Mouse (Mus musculus) T-helper 17 cell (primary cell): ENCODE results near the gene Scamp1.

Experiments
- in situ Hi-C, 2 experiments: fragments of 300-600 bp; cut with MboI, MseI; formaldehyde crosslinking; loops; 1 replicate in 1 of 2; 2 replicates in 1 of 2; pipeline ENCODE4 v1.15.1; 2025; ENCODE audit warnings: high pct_unique_total_duplicates in 2 of 2

Gene Scamp1

DNA sequence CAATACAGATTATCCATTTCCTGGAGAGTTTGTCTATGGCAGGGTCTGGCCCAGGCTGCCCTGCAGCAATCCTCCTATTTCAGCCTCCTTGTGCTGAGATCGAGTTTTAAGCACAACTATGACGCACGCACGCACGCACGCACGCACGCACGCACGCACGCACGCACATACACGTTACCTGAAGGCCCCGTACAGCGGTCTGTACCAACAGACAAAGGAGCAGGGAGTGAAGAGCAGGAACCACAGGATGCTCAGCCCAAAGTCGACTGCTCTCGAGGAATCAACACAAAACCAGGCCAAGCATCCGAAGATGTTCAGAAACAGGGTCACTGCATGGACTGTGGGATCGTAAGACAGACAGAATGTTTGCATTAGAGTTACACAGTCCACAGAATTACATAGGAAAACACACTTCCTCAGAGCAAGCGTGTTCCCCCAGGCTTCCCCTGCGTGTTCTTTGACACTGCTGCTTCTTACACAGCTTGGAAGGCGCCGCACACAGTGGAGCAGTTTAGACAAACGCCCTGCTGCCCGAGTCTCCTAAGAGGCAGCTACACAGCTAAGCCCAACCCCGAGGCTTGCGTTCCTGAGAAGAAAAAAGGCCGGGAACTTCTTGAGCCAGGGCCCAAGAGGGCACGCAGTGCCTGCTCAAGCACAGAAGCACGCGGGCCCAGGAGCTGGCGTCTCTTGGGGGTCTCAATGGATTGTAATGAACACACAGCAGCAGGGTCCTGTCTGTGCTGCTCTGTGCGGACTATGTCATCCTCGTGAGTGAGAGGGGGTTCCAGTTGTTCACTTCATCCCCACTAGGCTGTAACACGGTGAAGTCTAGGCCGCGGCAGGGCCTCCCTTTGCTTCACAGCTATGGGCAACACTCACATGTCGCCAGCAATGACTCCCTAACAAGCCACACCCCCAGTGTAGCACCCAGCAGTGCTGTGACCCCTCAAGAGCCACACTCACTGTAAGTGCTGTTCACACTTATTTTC, 60.6 kb downstream of the Scamp1 start:
- in situ Hi-C loops: no loop called here

DNA sequence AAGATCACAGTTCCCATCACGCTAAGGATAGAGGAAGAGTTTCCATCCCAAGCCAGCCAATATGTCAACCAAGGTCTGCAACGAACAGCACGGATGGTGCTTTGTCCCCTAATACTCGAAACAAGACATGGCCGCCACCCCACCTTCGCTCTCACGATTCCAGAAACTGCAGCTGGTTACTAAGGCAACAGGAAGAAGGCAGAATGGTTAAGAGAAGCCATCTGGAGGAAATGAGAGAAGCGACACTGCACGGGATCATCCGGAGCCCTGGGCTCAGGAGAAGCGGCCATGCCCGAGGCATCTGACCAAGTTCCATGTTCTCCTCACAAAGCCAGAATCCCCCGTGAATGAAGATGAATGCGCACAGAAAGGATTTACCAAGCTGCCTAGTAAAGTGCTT, 62.0 kb downstream of the Scamp1 start:
- in situ Hi-C loops: no loop called here

DNA sequence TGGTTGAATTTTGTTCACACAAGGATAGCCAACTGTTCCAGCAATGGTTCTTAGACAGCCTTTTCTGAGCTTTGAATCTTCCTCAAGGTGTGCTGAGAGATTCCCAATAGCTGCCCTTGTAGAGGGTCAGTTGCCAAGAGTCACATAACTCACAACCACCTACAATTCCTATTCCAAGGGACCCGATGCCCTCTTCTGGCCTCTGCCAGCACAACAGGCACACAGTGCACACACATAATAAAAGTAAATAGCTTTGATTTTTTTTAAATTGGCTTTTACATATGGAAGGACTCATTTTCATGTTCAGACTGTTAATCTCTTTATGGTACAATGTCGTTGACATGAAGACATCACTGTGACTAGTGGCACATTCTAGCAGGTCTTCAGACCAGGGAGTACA, 72.9 kb downstream of the Scamp1 start:
- in situ Hi-C loops: no loop called here

DNA sequence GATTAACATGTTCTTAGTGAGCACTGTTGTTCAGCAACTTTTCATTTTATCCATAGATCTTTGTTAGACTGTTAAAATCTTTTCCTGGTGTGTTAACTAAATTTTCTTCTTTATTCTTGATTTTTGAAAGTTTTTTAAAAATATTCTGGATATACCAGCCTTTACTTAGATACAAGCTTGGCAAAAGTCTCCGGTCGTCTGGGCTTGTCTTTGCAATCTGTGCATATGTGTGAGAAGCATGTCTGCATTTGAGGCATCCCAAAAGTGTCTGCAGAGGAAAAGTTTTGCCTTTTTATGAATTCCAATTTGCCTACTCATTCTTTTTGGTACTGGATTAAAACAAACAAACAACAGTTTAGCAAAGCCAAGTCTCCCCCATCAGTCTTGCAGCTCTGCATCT, 73.5 kb downstream of the Scamp1 start:
- in situ Hi-C loops: no loop called here

DNA sequence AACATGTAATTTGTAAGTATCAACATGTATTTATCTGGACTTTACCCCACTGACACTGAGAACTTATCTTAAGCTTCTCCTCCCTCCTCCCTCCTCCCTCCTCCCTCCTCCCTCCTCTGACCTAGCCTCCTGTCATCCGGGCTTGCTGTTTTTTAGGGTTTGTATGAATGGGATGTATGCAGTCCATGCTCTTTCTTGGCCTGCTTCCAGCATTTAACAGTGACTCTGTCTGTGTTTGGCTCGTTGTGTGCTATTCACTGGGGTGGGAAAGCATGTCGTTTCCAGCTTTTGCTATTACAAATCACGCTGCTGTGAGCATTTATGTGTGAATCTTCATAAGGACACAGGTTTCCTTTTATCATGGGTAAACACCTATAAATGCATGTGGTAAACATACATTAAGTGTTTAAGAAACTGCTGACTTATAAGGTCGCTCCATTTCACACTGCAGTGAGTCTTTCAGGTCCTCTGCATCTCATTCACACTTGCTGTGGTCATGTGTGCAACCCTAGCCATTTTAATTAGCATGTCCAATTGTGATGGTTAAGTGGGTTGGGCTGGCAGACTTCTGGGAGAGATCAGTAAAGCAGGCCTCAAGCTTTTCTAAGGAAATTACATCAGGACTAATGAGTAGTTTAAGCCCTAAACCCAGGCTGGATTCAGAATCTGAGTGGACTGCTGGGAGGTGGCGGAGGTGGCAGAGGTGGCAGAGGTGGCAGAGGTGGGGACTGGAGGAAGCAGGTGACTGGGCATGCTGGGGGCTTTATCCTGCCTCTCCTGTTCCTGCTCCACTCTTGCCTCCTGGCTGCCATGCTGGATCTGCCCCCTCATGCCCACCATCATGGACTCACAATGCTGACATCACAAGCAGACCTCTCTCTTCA, 74.2 kb downstream of the Scamp1 start:
- in situ Hi-C loops: no loop called here

DNA sequence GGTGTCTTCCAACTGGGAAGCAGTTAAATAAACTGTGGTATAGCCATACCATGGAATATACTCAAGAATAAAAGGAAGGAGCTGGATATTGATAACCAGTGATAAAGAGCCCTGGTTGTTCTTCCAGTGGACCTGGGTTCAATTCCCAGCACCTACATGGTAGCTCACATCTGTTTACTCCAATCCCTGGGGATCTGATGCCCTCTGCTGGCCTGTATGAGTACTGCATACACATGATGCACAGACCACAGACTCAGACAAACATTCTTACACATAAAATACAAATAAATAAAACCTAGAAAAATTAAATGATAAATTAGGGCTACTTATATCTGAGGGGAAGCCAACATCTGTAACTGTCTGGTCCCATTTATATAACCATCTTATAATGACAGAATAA, 76.8 kb downstream of the Scamp1 start:
- in situ Hi-C loops: no loop called here

DNA sequence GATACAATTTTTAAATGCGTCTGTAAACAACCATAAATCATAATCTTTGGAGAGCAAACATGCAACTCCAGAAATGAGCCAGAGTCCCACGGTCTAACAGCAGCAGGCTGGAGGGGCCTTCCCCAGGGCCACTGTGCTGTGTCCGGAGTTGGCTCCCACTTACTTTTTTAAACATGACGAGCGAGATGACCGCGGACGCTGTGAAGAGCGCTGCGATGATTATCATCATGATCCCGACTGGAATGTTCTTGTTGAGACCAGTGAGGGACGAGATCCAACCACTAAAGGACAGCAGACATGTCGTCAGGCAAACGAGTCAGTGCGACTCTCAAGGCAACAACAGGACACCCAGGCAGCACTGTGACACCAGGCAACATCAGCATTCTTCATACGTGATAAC, 77.7 kb downstream of the Scamp1 start:
- in situ Hi-C loops: no loop called here

DNA sequence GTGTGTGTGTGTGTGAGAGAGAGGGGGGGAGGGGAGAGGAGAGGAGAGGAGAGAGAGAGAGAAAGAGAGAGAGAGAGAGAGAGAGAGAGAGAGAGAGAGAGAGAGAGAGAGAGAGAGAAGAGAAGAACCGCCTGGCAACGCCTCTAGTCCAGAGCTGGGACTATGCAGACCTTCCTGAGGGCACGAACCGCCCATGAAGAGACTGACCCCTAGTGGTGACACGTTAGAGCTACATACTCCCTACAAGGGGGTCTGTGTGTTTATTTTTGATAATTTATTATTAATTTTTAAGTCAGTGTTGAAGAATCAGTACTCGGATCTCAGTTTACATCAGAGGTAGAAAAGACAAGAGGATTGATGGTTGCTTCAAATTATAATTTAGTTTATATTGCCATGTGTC, 80.4 kb downstream of the Scamp1 start:
- in situ Hi-C loops: no loop called here

DNA sequence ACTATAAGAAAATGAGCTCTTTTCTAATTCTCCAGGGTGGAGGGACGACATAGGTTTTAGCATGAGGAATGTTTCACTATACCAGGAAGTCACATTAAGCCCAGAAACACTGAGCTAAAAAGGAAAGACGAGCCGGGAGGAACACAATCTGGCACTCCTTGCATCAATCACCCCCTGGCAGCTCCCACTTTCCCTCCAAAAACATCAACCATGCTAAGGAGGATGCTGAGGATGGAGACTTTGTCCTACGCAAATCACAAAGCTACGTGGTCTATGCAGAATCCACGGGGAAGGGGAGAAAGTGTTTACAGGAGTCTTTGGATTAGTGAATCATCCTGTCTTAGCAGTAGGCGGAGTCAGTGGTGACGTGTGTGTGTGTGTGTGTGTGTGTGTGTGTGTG, 85.8 kb downstream of the Scamp1 start:
- in situ Hi-C loops: no loop called here

DNA sequence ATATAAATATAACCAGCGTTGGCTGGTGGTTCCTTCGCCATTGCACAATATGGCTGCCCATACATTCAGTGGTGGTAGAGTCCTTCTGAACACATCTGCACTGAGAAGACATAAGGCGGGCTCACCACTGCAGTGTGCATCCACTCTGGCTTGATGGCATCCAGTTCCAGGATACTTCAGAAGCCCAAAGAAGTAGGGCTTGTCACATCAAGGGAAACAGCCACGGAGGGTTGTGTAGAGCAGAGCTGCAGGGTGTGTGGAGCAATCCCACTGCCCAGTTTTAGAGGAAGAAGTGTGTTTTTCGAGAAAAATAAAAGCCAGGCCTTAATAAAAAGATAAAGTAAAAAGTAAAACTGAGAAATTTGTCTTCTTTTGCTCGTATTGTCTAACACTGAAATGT, 87.0 kb downstream of the Scamp1 start:
- in situ Hi-C loops: no loop called here

DNA sequence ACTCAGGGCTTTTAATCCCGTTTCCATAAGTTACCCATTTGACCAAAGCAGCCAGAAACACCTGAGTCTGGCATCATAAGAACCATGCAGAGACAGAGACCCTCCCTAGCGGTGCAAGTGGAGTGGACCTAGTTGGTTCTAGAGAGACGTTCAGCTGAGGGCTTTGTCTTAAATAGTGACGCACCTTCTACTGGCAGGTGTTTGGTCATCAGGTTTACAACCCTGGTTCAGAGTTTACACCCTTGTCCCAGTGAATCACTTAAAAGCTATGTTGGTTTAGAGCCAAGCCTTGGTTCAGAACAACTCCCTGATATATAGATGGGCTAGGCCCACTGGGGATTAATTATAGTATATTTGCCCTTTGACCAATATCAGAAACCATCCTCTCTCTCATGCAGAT, 92.4 kb downstream of the Scamp1 start:
- in situ Hi-C loops: no loop called here

DNA sequence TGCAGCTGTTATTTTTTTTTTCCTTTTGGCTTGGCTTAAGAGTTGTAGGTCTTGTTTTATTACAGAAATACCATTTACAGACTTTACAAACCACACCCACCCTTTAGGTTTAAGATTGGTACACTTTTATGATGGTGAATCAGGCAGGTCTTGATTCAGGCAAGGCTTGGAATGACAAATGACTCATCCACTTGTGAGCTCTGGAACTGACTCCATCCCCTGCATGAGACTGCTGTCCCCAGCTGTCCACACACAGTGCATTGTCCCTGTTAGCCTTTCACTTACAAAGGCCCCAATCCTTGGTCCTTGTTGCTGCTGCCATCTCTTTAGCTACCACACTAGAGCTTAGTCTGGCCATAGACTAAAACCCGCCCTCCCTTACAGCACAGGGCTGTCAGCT, 95.3 kb downstream of the Scamp1 start:
- in situ Hi-C loops: no loop called here

DNA sequence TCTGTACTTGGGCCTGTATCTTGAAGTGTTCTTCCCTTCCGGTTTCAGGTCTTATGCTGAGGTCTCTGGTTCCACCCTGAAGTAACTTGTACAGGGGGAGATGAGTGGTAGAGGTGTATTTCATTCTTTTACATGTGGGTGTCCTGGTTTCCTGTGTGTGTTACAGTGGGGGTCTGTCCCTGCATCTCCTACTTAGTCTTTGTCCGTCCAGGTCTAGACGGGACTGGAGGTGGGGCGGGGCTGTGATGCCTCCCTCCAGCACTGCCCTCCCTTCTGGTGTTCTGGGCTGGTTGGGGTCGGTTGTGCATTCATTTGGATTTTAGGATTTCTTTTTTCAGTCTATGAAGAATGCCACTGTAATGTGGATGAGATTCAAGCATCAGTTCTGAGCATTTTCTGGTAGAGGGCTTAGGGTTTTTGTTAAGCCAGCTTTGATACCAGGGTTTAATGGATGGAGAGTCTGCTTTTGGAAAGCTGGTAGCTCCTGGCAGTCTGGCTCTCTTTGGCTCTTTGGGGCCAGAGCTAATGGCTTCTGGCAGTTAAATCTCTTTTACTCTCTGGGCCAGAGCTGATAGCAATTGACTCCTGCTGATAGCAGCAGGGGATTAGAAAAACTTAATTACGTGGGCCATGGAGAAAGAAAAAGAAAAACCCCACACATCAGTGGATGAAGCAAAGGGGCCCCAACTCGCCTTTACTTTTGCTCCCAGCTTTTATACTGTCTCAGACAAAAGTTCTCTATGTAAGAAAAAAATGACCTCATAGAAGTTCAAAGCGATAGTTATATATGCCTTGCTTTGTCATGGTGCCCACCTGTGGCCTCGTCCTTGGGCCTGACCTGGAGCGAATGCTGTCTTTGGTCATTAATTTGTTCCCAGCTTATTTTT, 97.2 kb downstream of the Scamp1 start:
- in situ Hi-C loops: no loop called here

DNA sequence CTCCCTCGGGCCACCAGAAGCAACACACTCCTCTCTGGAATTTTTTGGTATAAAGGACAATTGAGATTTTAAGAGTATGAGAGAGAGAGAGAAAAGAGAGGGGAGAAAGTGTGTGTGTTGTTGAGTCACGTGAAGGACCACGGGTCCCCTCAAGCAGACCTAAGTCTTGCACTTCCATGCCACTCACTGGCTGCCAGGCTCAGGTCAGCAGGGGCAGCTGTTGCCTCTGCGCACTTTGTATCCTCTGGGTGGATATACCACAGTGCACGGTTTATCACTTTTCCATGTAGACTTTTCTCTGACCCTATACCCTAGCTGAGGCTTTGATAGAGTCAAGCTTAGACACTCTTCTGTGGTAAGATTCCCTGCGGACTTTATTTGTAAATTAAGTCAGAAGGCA, 100.0 kb downstream of the Scamp1 start:
- in situ Hi-C loops: no loop called here

DNA sequence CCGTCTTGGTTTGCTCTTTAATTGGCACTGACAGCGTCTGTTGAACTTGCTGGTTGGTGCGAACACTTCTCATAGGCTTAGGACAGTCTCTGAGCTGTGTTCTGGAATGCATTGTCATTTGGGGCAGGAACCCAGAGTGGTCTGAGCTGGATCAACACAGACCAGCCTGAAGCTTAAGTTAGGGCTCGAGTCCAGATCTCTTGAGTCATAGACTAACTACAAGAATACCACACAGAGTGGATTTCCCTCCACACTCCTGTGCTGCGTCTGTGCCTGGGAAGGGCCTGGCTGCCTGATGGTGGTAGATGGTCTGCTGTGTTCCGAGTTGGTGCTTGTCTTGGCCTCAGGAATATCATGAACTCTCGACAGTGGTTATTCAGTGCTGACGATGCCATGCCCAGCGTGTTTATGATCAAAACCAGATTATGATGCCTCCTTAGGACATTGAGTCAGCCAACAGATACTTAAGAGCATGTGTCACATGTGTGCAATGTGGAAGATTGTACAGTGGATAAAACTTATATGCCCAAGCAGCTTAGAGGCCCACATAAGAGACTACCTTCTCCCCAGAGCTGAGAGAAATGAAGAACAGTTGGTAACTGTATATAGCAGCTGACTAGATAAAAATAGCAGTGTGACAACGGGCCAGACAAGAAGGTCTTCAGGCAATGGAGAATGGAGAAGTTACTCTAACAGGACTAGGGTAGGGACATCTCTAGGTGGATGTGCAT, 100.8 kb downstream of the Scamp1 start:
- in situ Hi-C loops: no loop called here

DNA sequence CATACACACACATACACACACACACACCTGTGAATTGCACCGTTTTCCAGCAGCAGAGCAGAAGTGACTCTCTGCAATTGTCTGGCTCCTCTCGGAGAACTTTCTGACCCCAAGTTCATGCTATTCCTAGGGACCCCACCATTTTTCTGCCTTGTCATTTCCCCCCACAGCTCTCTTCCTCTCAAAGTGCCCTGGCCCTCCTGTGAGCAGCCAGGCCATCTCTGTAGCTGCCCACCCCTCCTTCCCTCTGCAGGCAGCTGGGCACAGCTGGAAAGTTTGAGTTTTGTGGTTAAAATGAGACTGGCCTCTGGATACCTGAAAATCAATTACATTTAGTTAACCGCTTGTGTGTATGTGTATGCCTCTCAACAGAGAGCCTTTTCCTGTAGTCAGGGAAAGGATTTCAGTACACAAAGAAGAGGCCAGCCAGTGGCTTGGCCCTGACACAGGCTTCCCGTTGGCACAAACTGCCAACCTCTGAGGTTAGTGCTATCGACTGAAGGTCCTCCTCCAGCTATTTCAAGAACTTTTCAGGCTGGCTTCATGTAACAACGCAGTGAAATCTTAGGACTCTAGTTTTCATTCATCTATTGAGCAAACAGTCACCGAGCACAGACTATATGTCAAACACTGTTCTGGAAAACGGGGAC, 102.2 kb downstream of the Scamp1 start:
- in situ Hi-C loops: no loop called here

DNA sequence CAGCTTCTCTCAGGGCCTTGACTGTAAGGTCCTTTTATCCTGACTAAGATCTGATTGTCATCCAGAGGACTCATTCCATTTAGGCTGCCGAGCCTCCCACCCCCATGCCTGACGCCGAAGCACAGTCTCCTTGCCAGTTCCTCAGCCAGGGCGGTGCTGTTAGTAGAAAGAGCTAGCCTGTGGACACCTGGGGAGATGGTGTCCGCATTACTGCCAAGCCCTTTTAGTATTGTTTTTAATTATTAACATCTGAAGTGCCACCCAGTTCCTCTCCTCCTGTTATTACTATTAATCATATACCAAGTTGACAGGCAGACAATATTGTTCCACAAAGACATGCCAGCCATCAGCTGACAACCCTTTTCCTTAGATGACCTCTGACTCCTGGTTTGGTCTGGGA, 103.6 kb downstream of the Scamp1 start:
- in situ Hi-C loops: no loop called here

DNA sequence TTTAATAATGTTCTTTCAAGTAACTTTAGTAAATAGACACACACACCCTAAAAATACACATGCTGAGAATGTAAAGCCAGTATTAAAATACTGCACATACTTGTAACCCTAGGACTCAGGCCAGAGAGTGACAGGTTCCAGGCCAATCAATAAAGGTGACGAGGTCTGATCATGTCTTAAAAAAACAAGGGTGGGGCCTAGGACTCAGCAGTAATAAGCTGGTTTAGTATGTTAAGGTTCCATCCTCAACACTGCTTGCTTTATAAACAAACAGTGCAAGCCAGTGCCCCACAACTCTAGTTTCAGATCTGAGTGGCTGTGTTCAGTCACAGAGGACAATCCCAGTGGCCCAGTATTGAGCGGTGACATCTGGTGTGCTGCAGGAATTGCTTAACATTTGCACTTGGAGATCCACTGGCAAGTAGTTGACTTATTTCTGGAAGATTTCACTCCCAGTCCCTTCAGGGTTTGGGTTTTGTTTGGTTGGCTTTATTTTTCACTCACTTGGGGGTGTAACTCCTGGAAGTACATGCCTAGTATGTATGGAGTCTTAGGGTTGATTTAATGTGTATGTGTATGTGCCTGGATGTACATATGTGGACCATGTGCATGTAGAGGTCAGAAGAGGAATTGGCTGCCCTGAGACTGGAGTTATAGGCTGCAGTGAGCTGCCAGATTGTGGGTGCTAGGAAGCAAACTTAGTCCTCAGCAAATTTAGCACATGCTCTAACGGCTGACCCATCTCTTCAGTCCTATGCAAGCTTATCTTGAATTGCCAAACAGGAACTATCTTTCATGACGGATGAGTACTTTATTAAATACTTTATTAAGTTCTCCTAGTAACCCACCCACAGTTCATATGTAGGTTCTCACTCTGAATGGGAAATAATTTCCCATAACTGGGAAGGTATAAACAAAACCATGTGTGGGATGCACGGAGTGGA, 104.9 kb downstream of the Scamp1 start:
- in situ Hi-C loops: no loop called here

DNA sequence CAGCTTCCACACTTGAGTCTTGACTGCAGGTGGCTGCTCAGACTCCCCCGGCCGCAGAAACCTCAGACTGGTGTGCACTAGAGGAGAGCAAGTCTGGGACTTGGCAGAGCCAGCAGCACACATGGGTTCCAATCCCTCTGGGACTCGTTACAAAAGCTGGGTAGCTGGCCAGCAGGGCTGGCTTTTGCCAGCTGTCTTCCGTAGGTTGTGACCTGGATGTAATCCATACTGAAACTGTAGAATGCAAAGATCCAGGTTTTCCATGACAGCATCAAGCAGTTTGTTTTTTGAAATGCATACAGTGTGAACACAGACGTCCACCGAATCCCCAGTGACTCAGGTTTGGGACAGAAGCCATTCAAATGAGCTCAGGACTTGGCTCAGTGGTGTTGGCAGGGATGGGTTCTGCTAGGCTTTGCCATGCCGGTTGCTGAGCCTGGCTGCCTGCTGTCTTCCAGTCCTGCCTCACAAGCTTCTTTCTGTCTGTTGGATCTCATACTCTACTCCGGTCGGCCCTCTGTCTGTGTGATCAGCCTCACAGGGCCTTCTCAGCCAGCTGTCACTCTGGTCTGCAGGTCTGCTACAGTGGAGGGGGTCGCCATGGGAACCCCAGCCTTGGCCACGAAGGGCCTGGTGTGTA, 107.1 kb downstream of the Scamp1 start:
- in situ Hi-C loops: no loop called here
